Mouse (Mus musculus) c-Kit-negative CD71-positive TER-119-positive erythroid progenitor cells, embryonic 14.5 days (primary cell): ENCODE measurements around the gene Dok4.
"Not testable (repeated sequence)": the region's sequence is repeated elsewhere in the genome, so short reads cannot be mapped to it uniquely, and the experiment has no call there.

Experiments used
- DNase-seq: peaks from one replicate; pipeline ENCODE4 v3.0.0-alpha.2; 2013; ENCODE audit warnings: low read depth, low spot score

Gene Dok4

GRCm38 (mm10) chr8:94880742-94881141 lies 4.6 kb upstream of the Dok4 start:
- no peak for DNase-seq

GRCm38 (mm10) chr8:94876820-94877219 lies 690 bp upstream of the Dok4 start:
- DNase-seq = no peak

- DNase-seq = no peak
Measured at GRCm38 (mm10) chr8:94875871-94876150, 319 bp downstream of the Dok4 start.

GRCm38 (mm10) chr8:94875096-94875870 lies 847 bp downstream of the Dok4 start:
- peak; percentile 41 for DNase-seq

- peak; percentile 82 for DNase-seq
Measured at GRCm38 (mm10) chr8:94874358-94874757, 1.8 kb downstream of the Dok4 start.

- no peak for DNase-seq
Measured at GRCm38 (mm10) chr8:94872576-94872975, 3.6 kb downstream of the Dok4 start.

GRCm38 (mm10) chr8:94872156-94872555 lies 4.0 kb downstream of the Dok4 start:
- no peak for DNase-seq

GRCm38 (mm10) chr8:94871108-94871894 lies 4.8 kb downstream of the Dok4 start:
- no peak for DNase-seq

- DNase-seq = no peak
Measured at GRCm38 (mm10) chr8:94870474-94871107, 5.5 kb downstream of the Dok4 start.

GRCm38 (mm10) chr8:94870003-94870402 lies 6.1 kb downstream of the Dok4 start:
- no peak for DNase-seq

GRCm38 (mm10) chr8:94869146-94869545 lies 7.0 kb downstream of the Dok4 start:
- DNase-seq = no peak

GRCm38 (mm10) chr8:94866921-94867320 lies 9.2 kb downstream of the Dok4 start:
- no peak for DNase-seq

GRCm38 (mm10) chr8:94865292-94865691 lies 10.8 kb downstream of the Dok4 start:
- DNase-seq = no peak

- DNase-seq = no peak
Measured at GRCm38 (mm10) chr8:94863897-94864673, 12.0 kb downstream of the Dok4 start.

- no peak for DNase-seq
Measured at GRCm38 (mm10) chr8:94862487-94863220, 13.5 kb downstream of the Dok4 start.

- DNase-seq = peak; percentile 72
Measured at GRCm38 (mm10) chr8:94861352-94861910, 14.7 kb downstream of the Dok4 start.

- peak; percentile 75 for DNase-seq
Measured at GRCm38 (mm10) chr8:94857346-94858173, 18.6 kb downstream of the Dok4 start, which contains the start of gene Polr2c. Gene Polr2c, plus strand, starts transcription at chr8:94857450.

GRCm38 (mm10) chr8:94857011-94857345 lies 19.2 kb downstream of the Dok4 start:
- no peak for DNase-seq

- DNase-seq = not testable (repeated sequence)
Measured at GRCm38 (mm10) chr8:94854761-94855160, 21.4 kb downstream of the Dok4 start.

GRCm38 (mm10) chr8:94850049-94850448 lies 26.1 kb downstream of the Dok4 start:
- DNase-seq = no peak
